Mouse (Mus musculus) spleen, adult 2 months (tissue): ENCODE results near the gene Cmtm1.

Experiments used
- CTCF ChIP-seq: fragments of 200-500 bp; IDR thresholded peaks from 2 replicates; pipeline ENCODE4 v1.5.1; 2011; ENCODE audit warnings: mild to moderate bottlenecking, inconsistent platforms; ENCODE audit not compliant: insufficient read depth, insufficient read length, insufficient replicate concordance; ENCODE audit errors: extremely low read depth
- POLR2A ChIP-seq: fragments of 200-500 bp; IDR thresholded peaks from 2 replicates; pipeline ENCODE4 v1.6.1; 2011; ENCODE audit warnings: low read depth, low read length, inconsistent platforms

GRCm38 (mm10) chr8:104249442-104249996 is 60.4 kb downstream of the Cmtm1 start:
- TF ChIP-seq CTCF: no peak
- no peak for TF ChIP-seq POLR2A
